Mouse (Mus musculus) spleen, adult 2 months (tissue): Measurements from ENCODE around the gene Akap11.

Experiments
- CTCF ChIP-seq: fragments of 200-500 bp; IDR thresholded peaks from 2 replicates; pipeline ENCODE4 v1.5.1; 2011; ENCODE audit warnings: mild to moderate bottlenecking, inconsistent platforms; ENCODE audit not compliant: insufficient read depth, insufficient read length, insufficient replicate concordance; ENCODE audit errors: extremely low read depth
- POLR2A ChIP-seq: fragments of 200-500 bp; IDR thresholded peaks from 2 replicates; pipeline ENCODE4 v1.6.1; 2011; ENCODE audit warnings: low read depth, low read length, inconsistent platforms

GRCm38 (mm10) chr14:78541319-78541718 lies 4.7 kb upstream of the Akap11 start:
- TF ChIP-seq CTCF = no peak
- TF ChIP-seq POLR2A = no peak
